Mouse (Mus musculus) bone marrow, adult 2 months (tissue): Measurements from ENCODE around the gene Cds2.

Source experiments
- CTCF ChIP-seq: fragments of 200-500 bp; IDR thresholded peaks from 2 replicates; pipeline ENCODE4 v1.5.1; 2011; ENCODE audit warnings: low read length, control low read depth; ENCODE audit not compliant: control insufficient read depth, insufficient read depth
- POLR2A ChIP-seq: fragments of 200-500 bp; IDR thresholded peaks from 2 replicates; pipeline ENCODE4 v1.6.1; 2011; ENCODE audit warnings: low read depth, mild to moderate bottlenecking, control low read depth, low read length, borderline replicate concordance; ENCODE audit not compliant: control insufficient read depth

- TF ChIP-seq CTCF (no peak), POLR2A (no peak)
These were observed 38.5 kb downstream of the Cds2 start for GRCm38 (mm10) chr2:132301436-132301835.
